Mouse (Mus musculus) c-Kit-positive CD71-negative TER-119-negative erythroid progenitor cells, embryonic 14.5 days (primary cell): ENCODE measurements around the gene Kremen1.

ENCODE experiments used
- DNase-seq: peaks from one replicate; pipeline ENCODE4 v3.0.0-alpha.2; 2013; ENCODE audit warnings: low read depth

Gene Kremen1

GRCm38 (mm10) chr11:5261508-5262392 lies at the start of gene Kremen1:
Gene Kremen1 (minus strand): TSS chr11:5261558.
- DNase-seq = peak; percentile 73

- DNase-seq = no peak
Measured at GRCm38 (mm10) chr11:5307024-5307905, 45.9 kb upstream of the Kremen1 start.

GRCm38 (mm10) chr11:5306017-5306416 lies 44.7 kb upstream of the Kremen1 start:
- no peak for DNase-seq

- no peak for DNase-seq
Measured at GRCm38 (mm10) chr11:5304526-5304925, 43.2 kb upstream of the Kremen1 start.

GRCm38 (mm10) chr11:5298007-5298372 lies 36.6 kb upstream of the Kremen1 start:
- DNase-seq = no peak

- no peak for DNase-seq
Measured at GRCm38 (mm10) chr11:5297148-5298006, 36.0 kb upstream of the Kremen1 start.

- no peak for DNase-seq
Measured at GRCm38 (mm10) chr11:5296576-5297115, 35.3 kb upstream of the Kremen1 start.

- no peak for DNase-seq
Measured at GRCm38 (mm10) chr11:5294805-5295204, 33.4 kb upstream of the Kremen1 start.

GRCm38 (mm10) chr11:5290691-5291090 lies 29.3 kb upstream of the Kremen1 start:
- DNase-seq = peak; percentile 37

- DNase-seq = no peak
Measured at GRCm38 (mm10) chr11:5289826-5290580, 28.6 kb upstream of the Kremen1 start.

- DNase-seq = no peak
Measured at GRCm38 (mm10) chr11:5283987-5284386, 22.6 kb upstream of the Kremen1 start.

- DNase-seq = no peak
Measured at GRCm38 (mm10) chr11:5280932-5281331, 19.6 kb upstream of the Kremen1 start.

- DNase-seq = no peak
Measured at GRCm38 (mm10) chr11:5278463-5278862, 17.1 kb upstream of the Kremen1 start.

GRCm38 (mm10) chr11:5277307-5277971 lies 16.1 kb upstream of the Kremen1 start:
- DNase-seq = no peak

- DNase-seq = no peak
Measured at GRCm38 (mm10) chr11:5275216-5275615, 13.9 kb upstream of the Kremen1 start.

GRCm38 (mm10) chr11:5272536-5273234 lies 11.3 kb upstream of the Kremen1 start:
- DNase-seq = no peak

- no peak for DNase-seq
Measured at GRCm38 (mm10) chr11:5272066-5272360, 10.7 kb upstream of the Kremen1 start.

GRCm38 (mm10) chr11:5271274-5272065 lies 10.1 kb upstream of the Kremen1 start:
- no peak for DNase-seq

GRCm38 (mm10) chr11:5269846-5270461 lies 8.6 kb upstream of the Kremen1 start:
- no peak for DNase-seq
